Mouse (Mus musculus) cortical plate, adult 2 months (tissue): ENCODE data around the gene Golga4.

Source experiments
- CTCF ChIP-seq: fragments of 200-500 bp; IDR thresholded peaks from 2 replicates; pipeline ENCODE4 v1.5.1; 2011; ENCODE audit warnings: mild to moderate bottlenecking, control low read depth, low read length; ENCODE audit not compliant: insufficient read depth; ENCODE audit errors: extremely low read depth
- POLR2A ChIP-seq: fragments of 200-500 bp; IDR thresholded peaks from 2 replicates; pipeline ENCODE4 v1.6.1; 2011; ENCODE audit warnings: mild to moderate bottlenecking, low read length, control low read depth; ENCODE audit not compliant: insufficient read depth; ENCODE audit errors: extremely low read depth

DNA sequence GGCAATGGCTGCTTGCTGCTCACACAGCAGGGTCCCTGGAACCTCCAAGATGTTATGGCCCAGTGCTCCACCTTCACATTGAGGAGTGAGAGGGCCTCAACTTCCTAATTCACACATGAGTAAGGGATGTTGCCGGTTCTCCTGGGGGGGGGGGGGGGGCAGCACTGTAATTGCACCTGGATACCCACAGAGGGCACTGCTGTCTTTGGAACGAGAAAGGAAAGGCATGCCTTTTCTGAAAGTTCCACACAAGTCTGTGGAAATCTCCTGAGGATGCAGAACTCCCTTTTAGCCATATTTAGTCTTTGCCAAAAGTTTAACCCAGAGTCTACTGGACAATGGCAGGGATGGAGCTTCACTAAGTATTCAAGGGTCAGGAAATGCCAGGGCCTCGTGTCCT is 83.2 kb downstream of the Golga4 start:
- TF ChIP-seq CTCF (peak; percentile 77), POLR2A (no peak)
